Mouse (Mus musculus) heart, embryonic 15.5 days (tissue): Measurements from ENCODE around the gene Zfp385b. TPM values are rescaled to one million over a fixed set of nuclear protein-coding genes. Genes with fewer than 3 reads are reported as not detected.

Source experiments
- ATAC-seq: fragments of 200-750 bp; cut with Nextera tagmentation; replicated peaks from 2 replicates; pipeline ENCODE4 v1.8.0; 2017; ENCODE audit warnings: low read depth, moderate TSS enrichment; ENCODE audit not compliant: insufficient number of reproducible peaks, insufficient read depth, low FRiP score
- H3K27ac ChIP-seq: fragments of 300-500 bp; sonication (generic); 2 replicates; pipeline ENCODE4 v1.5.1; 2015; ENCODE audit warnings: mild to moderate bottlenecking, inconsistent platforms
- H3K27me3 ChIP-seq: fragments of 300-500 bp; sonication (generic); 2 replicates; pipeline ENCODE4 v1.6.1; 2015; ENCODE audit warnings: inconsistent platforms
- H3K36me3 ChIP-seq: fragments of 300-500 bp; sonication (generic); 2 replicates; pipeline ENCODE4 v1.6.1; 2015; ENCODE audit warnings: mild to moderate bottlenecking, inconsistent platforms
- H3K4me1 ChIP-seq: fragments of 300-500 bp; sonication (generic); replicated peaks from 2 replicates; pipeline ENCODE4 v1.6.1; 2015; ENCODE audit warnings: inconsistent platforms
- H3K4me2 ChIP-seq: fragments of 300-500 bp; sonication (generic); 2 replicates; pipeline ENCODE4 v1.6.1; 2015; ENCODE audit warnings: inconsistent platforms, mild to moderate bottlenecking, moderate library complexity
- H3K4me3 ChIP-seq: fragments of 300-500 bp; sonication (generic); 2 replicates; pipeline ENCODE4 v1.5.1; 2015; ENCODE audit warnings: mild to moderate bottlenecking, inconsistent platforms
- H3K9ac ChIP-seq: fragments of 300-500 bp; sonication (generic); 2 replicates; pipeline ENCODE4 v1.6.1; 2015; ENCODE audit warnings: mild to moderate bottlenecking, inconsistent platforms
- H3K9me3 ChIP-seq: fragments of 300-500 bp; sonication (generic); replicated peaks from 2 replicates; pipeline ENCODE4 v1.6.1; 2016; ENCODE audit warnings: inconsistent platforms
- WGBS: fragments of 180-500 bp; shearing (Covaris S2); methylation state at CpG from one replicate; pipeline ENCODE4 v1.1.7; 2015; ENCODE audit warnings: mixed read lengths; 5-methylcytosine and 5-hydroxymethylcytosine counted together
- polyA plus RNA-seq: library from polyadenylated mRNA; unstranded; fragments of >200 nt; fragmentation: Nextera tagmentation; extraction: Ambion mirVana; gene quantifications from 2 replicates; pipeline ENCODE4 v1.2.1, GENCODE M21; 2015

Gene Zfp385b
- polyA plus RNA-seq, 1 experiment from 2014 or later, result 3.8 TPM

DNA sequence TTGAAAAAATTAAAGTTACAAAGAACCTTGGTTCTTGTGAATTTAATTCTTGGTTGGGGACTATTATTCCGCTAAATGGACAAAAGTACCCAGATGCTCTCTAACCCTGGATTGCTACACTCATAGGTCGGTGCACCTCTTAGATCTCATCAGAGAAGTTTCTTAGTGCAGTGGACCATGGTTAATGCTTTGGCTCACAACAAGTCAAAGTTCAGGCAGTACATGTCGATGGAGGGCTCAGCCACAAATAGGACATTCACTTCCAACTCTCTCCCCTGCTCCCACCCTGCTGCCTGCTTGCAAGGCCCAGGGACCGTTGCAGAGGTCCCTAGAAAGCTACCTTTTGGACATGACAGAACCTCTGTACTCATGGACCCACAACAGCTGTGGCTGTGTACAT, 324.1 kb downstream of the Zfp385b start:
- no peak overlapping the region for H3K4me2 ChIP-seq
- H3K4me1 ChIP-seq, result no peaks in the 10 kb centered on the region
- no peak overlapping the region for H3K4me3 ChIP-seq
- no peaks in the 10 kb centered on the region for H3K27me3 ChIP-seq
- H3K9ac ChIP-seq, result no peak overlapping the region
- no peaks in the 10 kb centered on the region for H3K36me3 ChIP-seq
- H3K9me3 ChIP-seq, result no peaks in the 10 kb centered on the region
- no peak overlapping the region for H3K27ac ChIP-seq
- ATAC-seq, result no peak
- WGBS, result 86% methylated on average over 4 of the region's 4 CpGs

DNA sequence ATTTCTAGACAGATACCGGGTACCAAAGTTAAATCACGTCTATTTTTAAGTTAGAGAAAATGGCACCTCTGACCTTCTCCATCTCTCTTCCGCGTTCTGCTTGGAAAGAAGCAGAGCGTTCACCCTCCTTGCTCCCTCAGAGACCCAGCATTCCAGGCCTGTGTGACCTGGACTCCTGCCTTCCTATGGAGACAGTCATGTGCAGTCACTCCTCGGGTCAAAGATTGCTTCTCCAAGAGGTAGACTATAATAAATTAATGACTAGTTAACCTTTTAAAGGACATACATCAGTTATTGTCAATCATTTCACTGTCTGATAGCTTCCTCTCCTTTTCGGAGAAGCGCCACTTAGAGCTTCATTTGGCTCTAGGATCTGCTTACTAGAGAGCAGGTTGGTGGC, 325.7 kb downstream of the Zfp385b start:
- Histone ChIP-seq H3K9ac (no peak overlapping the region), H3K27ac (no peak overlapping the region), H3K36me3 (no peaks in the 10 kb centered on the region), H3K27me3 (no peaks in the 10 kb centered on the region), H3K9me3 (no peaks in the 10 kb centered on the region), H3K4me2 (no peak overlapping the region), H3K4me3 (no peak overlapping the region), H3K4me1 (no peaks in the 10 kb centered on the region)
- 91% methylated on average over 8 of the region's 8 CpGs for WGBS
- no peak for ATAC-seq

DNA sequence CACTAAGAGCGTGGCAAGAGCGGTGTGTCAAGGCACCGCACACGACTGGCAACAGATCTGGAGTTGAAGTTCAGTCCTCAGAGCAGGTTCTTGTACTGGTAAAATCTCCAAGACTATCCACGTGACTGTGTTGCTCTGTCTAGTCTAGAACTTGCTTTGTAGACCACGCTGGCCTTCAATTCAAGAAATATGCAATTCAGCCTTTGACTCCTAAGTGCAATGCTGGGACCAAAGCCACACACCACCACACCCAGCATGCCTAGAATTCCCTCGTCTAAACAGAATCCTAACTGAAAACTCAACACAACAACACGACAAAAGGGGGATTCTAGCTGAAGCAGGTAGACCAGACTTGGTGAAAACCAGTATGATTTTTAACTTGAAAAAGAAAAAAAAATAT, 332.3 kb downstream of the Zfp385b start:
- H3K36me3 ChIP-seq, result no peaks in the 10 kb centered on the region
- WGBS, result 84% methylated on average over 8 of the region's 8 CpGs
- no peak overlapping the region for H3K27ac ChIP-seq
- no peak for ATAC-seq
- H3K27me3 ChIP-seq, result no peaks in the 10 kb centered on the region
- H3K4me1 ChIP-seq, result no peaks in the 10 kb centered on the region
- H3K4me2 ChIP-seq, result no peak overlapping the region
- H3K9me3 ChIP-seq, result no peaks in the 10 kb centered on the region
- no peak overlapping the region for H3K9ac ChIP-seq
- H3K4me3 ChIP-seq, result no peak overlapping the region

DNA sequence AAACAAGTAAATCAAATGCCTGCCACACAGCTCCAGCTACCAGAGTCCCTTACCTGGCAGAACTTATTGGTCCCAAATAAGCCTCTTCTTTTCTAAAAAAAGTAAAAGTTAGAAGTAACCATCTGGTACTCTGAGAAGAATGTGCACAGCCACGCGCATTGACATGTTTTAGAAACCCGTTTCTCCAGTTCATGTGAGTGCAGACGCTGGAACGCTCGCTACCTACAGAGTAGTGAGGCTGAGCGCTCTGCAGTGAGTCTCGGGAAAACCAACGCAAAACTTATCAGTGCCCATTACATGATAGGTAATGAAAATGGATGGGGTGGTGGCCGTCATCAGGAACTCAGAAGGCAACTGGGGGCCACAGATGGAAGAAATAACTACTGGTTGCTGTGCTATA, 338.2 kb downstream of the Zfp385b start:
- Histone ChIP-seq H3K9ac (no peak overlapping the region), H3K36me3 (no peaks in the 10 kb centered on the region), H3K4me2 (no peak overlapping the region), H3K27ac (no peak overlapping the region), H3K9me3 (no peaks in the 10 kb centered on the region), H3K4me1 (no peaks in the 10 kb centered on the region), H3K4me3 (no peak overlapping the region), H3K27me3 (no peaks in the 10 kb centered on the region)
- ATAC-seq, result no peak
- WGBS, result 78% methylated on average over 10 of the region's 10 CpGs

DNA sequence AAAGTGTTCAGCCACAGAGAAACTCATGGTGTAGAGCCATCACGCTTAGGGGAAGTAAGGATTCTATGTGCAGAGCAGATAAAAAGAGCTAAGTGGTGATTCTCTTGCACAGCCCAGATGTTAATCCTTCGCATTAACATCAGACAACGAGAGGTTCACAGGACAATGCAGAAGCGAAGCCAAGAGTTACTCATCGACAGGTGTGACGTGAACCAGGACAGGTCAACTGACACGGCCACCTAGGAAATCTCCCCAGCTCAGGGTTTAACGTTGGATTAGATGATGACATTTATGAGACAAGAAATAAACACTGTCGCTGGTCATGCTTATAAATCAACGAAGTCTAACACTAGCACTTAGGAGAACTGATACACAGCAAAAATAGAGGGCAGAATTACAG, 341.9 kb downstream of the Zfp385b start:
- H3K4me3 ChIP-seq, result no peak overlapping the region
- ATAC-seq, result no peak
- no peak overlapping the region for H3K4me2 ChIP-seq
- H3K9me3 ChIP-seq, result no peaks in the 10 kb centered on the region; the same call in 1 of the 2 replicates
- H3K4me1 ChIP-seq, result no peaks in the 10 kb centered on the region
- no peak overlapping the region for H3K9ac ChIP-seq
- no peaks in the 10 kb centered on the region for H3K27me3 ChIP-seq
- H3K27ac ChIP-seq, result no peak overlapping the region
- WGBS, result 46% methylated on average over 10 of the region's 10 CpGs
- 0 out of 2 replicates have a peak, but pooled peaks cover 4% of the 10 kb centered on the region for H3K36me3 ChIP-seq

DNA sequence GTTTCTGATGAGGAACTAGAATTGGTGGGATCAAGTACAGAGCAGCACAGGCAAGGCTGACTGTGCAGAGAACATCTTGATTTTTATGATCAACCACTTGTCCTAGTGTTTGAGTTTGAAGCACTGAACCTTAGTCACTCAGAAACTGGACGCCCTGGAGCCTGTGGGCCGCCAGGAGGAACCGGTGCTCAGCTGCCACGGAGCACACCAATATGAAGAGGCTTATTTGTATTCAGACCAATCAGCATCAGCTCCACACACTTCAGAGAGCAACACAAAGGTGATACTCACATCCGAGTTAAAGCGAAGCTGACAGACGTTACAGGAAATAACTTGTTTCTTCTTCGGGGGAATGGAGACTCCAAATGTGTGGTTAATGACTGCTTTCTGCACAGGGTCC, 343.0 kb downstream of the Zfp385b start:
- no peak overlapping the region for H3K4me2 ChIP-seq
- H3K9me3 ChIP-seq, result no peaks in the 10 kb centered on the region; the same call in 1 of the 2 replicates
- ATAC-seq, result no peak
- H3K4me1 ChIP-seq, result no peaks in the 10 kb centered on the region
- H3K36me3 ChIP-seq, result 0 out of 2 replicates have a peak, but pooled peaks cover 4% of the 10 kb centered on the region
- no peak overlapping the region for H3K27ac ChIP-seq
- 75% methylated on average over 8 of the region's 8 CpGs for WGBS
- no peaks in the 10 kb centered on the region for H3K27me3 ChIP-seq
- H3K9ac ChIP-seq, result no peak overlapping the region
- H3K4me3 ChIP-seq, result no peak overlapping the region

DNA sequence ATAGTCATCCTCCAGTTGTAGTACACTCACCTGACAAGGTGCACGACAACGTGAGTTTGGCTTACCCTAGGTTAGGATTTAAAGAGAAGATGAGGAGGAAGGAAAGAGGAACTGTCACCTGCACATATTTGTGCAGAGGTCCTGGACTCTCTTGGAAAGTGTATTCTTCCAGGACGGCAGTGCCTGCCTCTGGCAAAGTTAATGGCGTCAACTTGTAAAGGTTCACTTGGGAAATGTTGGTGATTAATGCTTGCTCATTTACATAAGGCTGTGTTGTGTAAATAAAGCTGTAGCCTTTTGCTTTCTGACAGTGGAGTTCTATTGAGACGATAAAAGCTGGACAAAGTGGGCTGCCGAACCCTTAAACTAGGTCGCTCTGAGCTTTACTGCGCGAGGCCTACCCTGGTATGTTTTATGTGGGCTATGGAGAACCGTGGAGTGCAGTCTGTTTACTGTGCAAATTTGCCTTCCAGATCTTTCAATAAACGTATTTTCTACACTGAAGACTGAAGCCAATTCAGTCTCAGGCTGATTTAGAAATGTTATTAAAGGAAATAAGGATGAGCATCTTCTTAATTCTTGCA, 347.1 kb downstream of the Zfp385b start:
- Histone ChIP-seq H3K4me3 (no peak overlapping the region), H3K36me3 (0 out of 2 replicates have a peak, but pooled peaks cover 4% of the 10 kb centered on the region), H3K4me2 (no peak overlapping the region), H3K27me3 (no peaks in the 10 kb centered on the region), H3K27ac (no peak overlapping the region), H3K9me3 (no peaks in the 10 kb centered on the region; the same call in 1 of the 2 replicates), H3K9ac (no peak overlapping the region), H3K4me1 (no peaks in the 10 kb centered on the region)
- ATAC-seq, result no peak
- 90% methylated on average over 11 of the region's 11 CpGs for WGBS

DNA sequence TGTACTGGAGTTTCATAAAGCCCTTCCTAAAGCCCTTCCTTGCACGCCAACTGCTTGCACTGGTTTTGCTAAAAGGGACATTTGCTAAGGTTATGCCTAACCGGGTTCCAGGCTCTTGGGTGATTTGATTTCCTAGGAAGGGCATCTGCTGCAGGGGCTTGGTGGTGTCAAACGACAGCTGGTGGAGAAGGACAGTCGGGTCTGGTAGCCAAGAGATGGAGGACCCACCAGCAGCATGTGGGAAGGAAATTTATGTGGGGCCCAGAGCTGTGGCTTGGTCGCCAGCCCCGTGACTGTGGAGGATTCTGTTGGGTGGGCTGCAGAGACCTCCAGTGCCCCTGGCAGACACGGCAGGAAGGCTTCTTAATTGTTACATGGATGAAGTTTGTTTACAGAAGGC, 348.7 kb downstream of the Zfp385b start:
- Histone ChIP-seq H3K27ac (no peak overlapping the region), H3K9me3 (no peaks in the 10 kb centered on the region; the same call in 1 of the 2 replicates), H3K36me3 (0 out of 2 replicates have a peak, but pooled peaks cover 4% of the 10 kb centered on the region), H3K4me1 (no peaks in the 10 kb centered on the region), H3K9ac (no peak overlapping the region), H3K4me2 (no peak overlapping the region), H3K27me3 (no peaks in the 10 kb centered on the region), H3K4me3 (no peak overlapping the region)
- 71% methylated on average over 7 of the region's 7 CpGs for WGBS
- no peak for ATAC-seq

DNA sequence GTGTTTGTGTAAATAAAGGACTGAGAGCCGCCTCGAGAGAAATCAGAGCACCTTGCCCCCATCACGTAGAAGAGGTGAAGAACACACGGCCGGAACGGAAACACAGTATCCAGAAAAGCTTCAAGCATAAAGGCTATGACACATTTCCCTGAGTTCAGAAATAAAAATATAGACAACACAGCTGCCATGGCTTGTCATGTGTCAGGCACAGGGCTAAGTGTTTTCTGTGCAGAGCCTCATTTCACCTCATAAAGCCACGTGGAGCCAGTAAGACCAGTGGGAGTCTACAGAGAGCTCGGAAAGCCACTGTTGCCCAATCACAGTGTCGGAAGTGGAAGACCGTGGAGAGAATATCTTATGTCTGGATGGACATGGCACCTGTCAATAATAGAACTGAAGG, 358.0 kb downstream of the Zfp385b start:
- no peaks in the 10 kb centered on the region for H3K36me3 ChIP-seq
- H3K27me3 ChIP-seq, result no peaks in the 10 kb centered on the region
- H3K9me3 ChIP-seq, result no peaks in the 10 kb centered on the region
- peaks cover 3% of the 10 kb centered on the region; the same call in 1 of the 2 replicates for H3K4me1 ChIP-seq
- no peak overlapping the region for H3K4me3 ChIP-seq
- no peak overlapping the region for H3K4me2 ChIP-seq
- 82% methylated on average over 10 of the region's 10 CpGs for WGBS
- H3K9ac ChIP-seq, result no peak overlapping the region
- no peak for ATAC-seq
- no peak overlapping the region for H3K27ac ChIP-seq

DNA sequence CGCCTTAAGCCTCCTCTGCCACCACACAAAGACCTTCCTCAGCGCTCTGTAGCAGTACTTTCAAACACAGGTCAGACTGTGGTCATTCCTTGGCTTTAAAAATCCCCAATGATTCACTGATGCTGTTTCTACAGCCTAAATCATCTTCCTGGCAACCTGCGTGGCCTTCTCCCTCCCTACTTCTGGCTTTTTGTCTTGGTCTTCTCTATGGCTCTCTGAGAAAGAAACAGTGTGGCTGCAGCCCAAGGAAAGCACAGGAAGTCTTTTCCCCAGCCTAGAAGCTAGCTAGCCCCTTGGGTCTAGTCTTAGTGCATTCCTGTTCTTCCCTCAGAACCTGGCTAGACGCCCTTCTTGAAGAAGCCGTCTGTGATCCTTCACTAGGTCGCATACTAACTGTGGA, 359.4 kb downstream of the Zfp385b start:
- H3K27me3 ChIP-seq, result no peaks in the 10 kb centered on the region
- no peak overlapping the region for H3K4me2 ChIP-seq
- H3K36me3 ChIP-seq, result no peaks in the 10 kb centered on the region
- no peak overlapping the region for H3K27ac ChIP-seq
- H3K4me3 ChIP-seq, result no peak overlapping the region
- peaks cover 3% of the 10 kb centered on the region; the same call in 1 of the 2 replicates for H3K4me1 ChIP-seq
- H3K9ac ChIP-seq, result no peak overlapping the region
- 60% methylated on average over 6 of the region's 6 CpGs for WGBS
- no peaks in the 10 kb centered on the region for H3K9me3 ChIP-seq
- no peak for ATAC-seq

DNA sequence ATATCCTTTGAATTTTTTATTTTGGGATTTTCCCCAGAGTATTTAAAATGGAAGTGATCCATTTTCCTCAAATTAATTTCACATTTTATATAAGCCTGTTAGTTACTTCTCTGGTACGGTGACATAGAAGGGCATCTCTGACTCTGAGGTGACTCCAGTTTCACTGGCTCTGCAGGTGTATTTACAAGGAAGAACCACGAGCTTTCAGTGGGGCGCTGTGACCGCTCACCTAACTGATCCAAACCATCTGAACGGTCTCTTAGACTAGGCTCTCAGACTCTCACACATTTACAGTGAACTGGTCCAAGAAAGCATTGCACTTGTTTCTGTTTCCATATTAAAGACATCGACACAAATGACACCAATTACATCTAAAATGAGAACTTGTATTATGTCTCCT, 361.0 kb downstream of the Zfp385b start:
- H3K27me3 ChIP-seq, result no peaks in the 10 kb centered on the region
- H3K4me1 ChIP-seq, result peaks cover 13% of the 10 kb centered on the region
- no peaks in the 10 kb centered on the region for H3K36me3 ChIP-seq
- no peak overlapping the region for H3K4me3 ChIP-seq
- no peak for ATAC-seq
- no peak overlapping the region for H3K9ac ChIP-seq
- H3K9me3 ChIP-seq, result no peaks in the 10 kb centered on the region
- H3K27ac ChIP-seq, result no peak overlapping the region
- H3K4me2 ChIP-seq, result no peak overlapping the region
- 89% methylated on average over 6 of the region's 6 CpGs for WGBS

DNA sequence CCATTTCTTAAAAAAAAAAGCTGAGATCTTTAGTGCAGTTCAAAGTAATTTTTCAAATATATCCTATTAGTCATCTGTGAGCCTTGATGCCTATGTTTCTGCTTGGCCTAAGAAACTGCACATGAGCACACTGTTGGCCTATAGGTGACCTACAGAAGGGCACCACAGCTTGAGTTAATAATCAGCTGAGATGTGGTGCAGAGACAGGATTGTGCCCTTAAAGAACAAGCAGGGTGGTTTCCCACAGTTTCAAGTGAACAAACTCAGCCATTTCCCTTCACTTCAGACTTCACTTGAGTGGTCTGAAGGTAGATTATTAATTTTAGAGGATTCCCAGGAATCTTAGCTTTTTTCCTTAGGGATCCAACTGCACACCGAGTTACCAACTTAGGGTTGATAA, 362.3 kb downstream of the Zfp385b start:
- H3K27me3 ChIP-seq, result no peaks in the 10 kb centered on the region
- H3K9ac ChIP-seq, result no peak overlapping the region
- no peak overlapping the region for H3K4me2 ChIP-seq
- 35% methylated on average over 1 of the region's 1 CpGs for WGBS
- no peak overlapping the region for H3K27ac ChIP-seq
- H3K9me3 ChIP-seq, result no peaks in the 10 kb centered on the region
- ATAC-seq, result no peak
- no peaks in the 10 kb centered on the region for H3K36me3 ChIP-seq
- H3K4me3 ChIP-seq, result no peak overlapping the region
- peaks cover 13% of the 10 kb centered on the region for H3K4me1 ChIP-seq
